Mouse (Mus musculus): ENCODE results near the gene Itga6. TPM values are rescaled to one million over a fixed set of nuclear protein-coding genes. Genes with fewer than 3 reads are reported as not detected.
"Not testable (repeated sequence)": the region's sequence is repeated elsewhere in the genome, so short reads cannot be mapped to it uniquely, and the experiment has no call there.

Itga6 gene
- polyA plus RNA-seq, 1 experiment from 2014 or later: 47.1 TPM

- Histone ChIP-seq H3K4me1 (no peaks in the 10 kb centered on the region), H3K27ac (no peak overlapping the region), H3K27me3 (no peaks in the 10 kb centered on the region), H3K4me2 (no peak overlapping the region), H3K4me3 (replicated peaks) (no peak overlapping the region), H3K9ac (no peak overlapping the region), H3K9me3 (no peaks in the 10 kb centered on the region), H3K36me3 (replicated peaks) (peaks cover 70% of the 10 kb centered on the region)
- no peak for ATAC-seq (ENCODE audit: low FRiP score)
- 94% methylated on average over 8 of the region's 9 CpGs for WGBS
These were observed 97.9 kb downstream of the Itga6 start for GRCm38 (mm10) chr2:71843316-71843715.

DNA sequence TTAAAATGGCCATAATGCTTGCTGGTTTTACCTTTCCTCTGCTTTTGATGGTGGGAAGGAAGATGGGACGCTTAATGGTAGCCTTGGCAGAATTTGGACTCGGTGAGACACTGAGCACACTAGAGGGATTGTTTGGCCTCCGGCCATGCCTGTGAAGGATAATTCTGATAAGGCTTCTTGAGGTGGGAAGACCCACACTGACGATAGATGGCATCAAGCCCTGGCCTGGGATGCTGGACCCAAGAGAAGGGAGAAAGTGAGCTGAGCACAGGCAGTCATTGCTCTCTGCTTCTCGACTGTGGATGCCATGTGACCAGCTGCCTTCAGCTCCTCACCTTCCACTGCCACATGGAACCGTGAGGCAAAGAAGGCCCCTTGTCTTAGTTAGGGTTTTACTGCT, 99.5 kb downstream of the Itga6 start:
- no peak overlapping the region for H3K4me2 ChIP-seq
- no peaks in the 10 kb centered on the region for H3K27me3 ChIP-seq
- H3K36me3 ChIP-seq (replicated peaks): peaks cover 69% of the 10 kb centered on the region
- no peaks in the 10 kb centered on the region for H3K9me3 ChIP-seq
- H3K4me1 ChIP-seq: no peaks in the 10 kb centered on the region
- H3K4me3 ChIP-seq (replicated peaks): no peak overlapping the region
- H3K27ac ChIP-seq: no peak overlapping the region
- H3K9ac ChIP-seq: no peak overlapping the region
- WGBS: 93% methylated on average over 6 of the region's 6 CpGs
- ATAC-seq (ENCODE audit: low FRiP score): no peak

- WGBS: 5% methylated on average over 7 of the region's 8 CpGs
- H3K4me1 ChIP-seq; H3K9ac ChIP-seq; H3K27me3 ChIP-seq; H3K4me2 ChIP-seq; H3K4me3 ChIP-seq (replicated peaks); ATAC-seq (ENCODE audit: low FRiP score); H3K9me3 ChIP-seq; H3K27ac ChIP-seq: not testable (repeated sequence)
- peaks cover 26% of the 10 kb centered on the region for H3K36me3 ChIP-seq (replicated peaks)
These were observed 106.7 kb downstream of the Itga6 start for GRCm38 (mm10) chr2:71852161-71852560.

DNA sequence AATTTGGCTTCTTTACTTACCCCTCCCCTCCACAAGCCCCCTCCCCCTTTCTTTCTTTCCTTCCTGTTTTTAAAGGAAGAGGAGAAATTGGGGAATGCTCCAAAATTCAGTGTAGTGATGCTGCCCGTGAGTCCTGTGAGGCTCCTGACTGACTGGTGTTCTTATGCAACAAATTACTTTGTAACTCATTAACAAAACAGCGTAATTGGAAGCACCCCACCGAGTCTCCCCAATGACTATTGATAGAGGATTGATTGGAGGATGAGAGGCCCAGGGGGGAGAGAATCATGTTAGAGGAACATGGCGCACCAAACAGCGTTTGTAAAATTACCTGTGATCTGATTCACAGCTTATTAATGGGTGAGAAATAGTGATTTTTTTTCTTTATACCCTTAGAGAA, 109.7 kb downstream of the Itga6 start:
- no peak overlapping the region for H3K27ac ChIP-seq
- no peaks in the 10 kb centered on the region for H3K4me1 ChIP-seq
- no peaks in the 10 kb centered on the region for H3K27me3 ChIP-seq
- no peaks in the 10 kb centered on the region for H3K9me3 ChIP-seq
- no peak for ATAC-seq (ENCODE audit: low FRiP score)
- WGBS: 61% methylated on average over 5 of the region's 5 CpGs
- no peak overlapping the region for H3K9ac ChIP-seq
- no peak overlapping the region for H3K4me3 ChIP-seq (replicated peaks)
- no peak overlapping the region for H3K4me2 ChIP-seq
- H3K36me3 ChIP-seq (replicated peaks): peaks cover 10% of the 10 kb centered on the region

DNA sequence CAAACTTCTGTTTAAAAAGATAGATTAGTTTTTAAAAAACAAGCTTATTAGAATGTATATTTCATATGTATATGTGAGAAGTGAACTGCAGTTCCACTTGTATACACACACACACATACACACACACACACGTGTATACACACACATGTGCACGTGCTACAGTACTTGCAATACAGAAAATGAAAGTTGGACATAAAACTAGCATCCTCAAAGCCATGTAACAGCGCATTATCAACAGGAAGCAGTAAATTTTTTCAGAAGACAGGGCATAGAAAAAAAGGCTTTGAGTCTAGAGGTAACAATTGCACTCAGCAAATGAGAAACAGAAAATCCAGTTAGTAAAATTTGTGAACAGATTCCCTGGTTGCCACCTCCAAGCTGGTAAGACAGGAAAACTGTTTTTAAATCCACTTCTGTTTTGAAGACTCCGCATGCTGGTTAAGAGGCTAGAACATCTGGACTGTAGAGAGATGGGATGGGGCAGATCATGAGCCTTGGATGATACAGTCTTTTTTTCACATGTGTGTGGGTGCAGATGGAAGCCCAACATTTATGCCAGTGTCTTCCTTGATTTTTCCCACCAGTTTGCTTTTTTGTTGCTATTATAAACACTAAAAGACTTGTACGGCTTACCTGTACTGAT, 118.2 kb downstream of the Itga6 start:
- Histone ChIP-seq H3K9ac (no peak overlapping the region), H3K4me3 (replicated peaks) (no peak overlapping the region), H3K36me3 (replicated peaks) (no peaks in the 10 kb centered on the region), H3K4me2 (no peak overlapping the region), H3K27me3 (no peaks in the 10 kb centered on the region), H3K27ac (no peak overlapping the region), H3K9me3 (no peaks in the 10 kb centered on the region), H3K4me1 (no peaks in the 10 kb centered on the region)
- WGBS: 90% methylated on average over 5 of the region's 5 CpGs
- no peak for ATAC-seq (ENCODE audit: low FRiP score)

- Histone ChIP-seq H3K27ac (no peak overlapping the region), H3K4me1 (no peaks in the 10 kb centered on the region), H3K4me2 (no peak overlapping the region), H3K9me3 (no peaks in the 10 kb centered on the region), H3K4me3 (replicated peaks) (no peak overlapping the region), H3K9ac (no peak overlapping the region), H3K27me3 (no peaks in the 10 kb centered on the region), H3K36me3 (replicated peaks) (no peaks in the 10 kb centered on the region)
- no peak for ATAC-seq (ENCODE audit: low FRiP score)
- 85% methylated on average over 3 of the region's 3 CpGs for WGBS
These were observed 119.6 kb downstream of the Itga6 start for GRCm38 (mm10) chr2:71865022-71865421.

GRCm38 (mm10) chr2:71865935-71866334, 120.5 kb downstream of the Itga6 start:
- Histone ChIP-seq H3K36me3 (replicated peaks) (no peaks in the 10 kb centered on the region), H3K9ac (no peak overlapping the region), H3K9me3 (no peaks in the 10 kb centered on the region), H3K27me3 (no peaks in the 10 kb centered on the region), H3K27ac (no peak overlapping the region), H3K4me3 (replicated peaks) (no peak overlapping the region), H3K4me1 (no peaks in the 10 kb centered on the region), H3K4me2 (no peak overlapping the region)
- WGBS: 70% methylated on average over 3 of the region's 3 CpGs
- no peak for ATAC-seq (ENCODE audit: low FRiP score)

GRCm38 (mm10) chr2:71866565-71866964, 121.1 kb downstream of the Itga6 start:
- no peak for ATAC-seq (ENCODE audit: low FRiP score)
- Histone ChIP-seq H3K4me3 (replicated peaks) (no peak overlapping the region), H3K27ac (no peak overlapping the region)

DNA sequence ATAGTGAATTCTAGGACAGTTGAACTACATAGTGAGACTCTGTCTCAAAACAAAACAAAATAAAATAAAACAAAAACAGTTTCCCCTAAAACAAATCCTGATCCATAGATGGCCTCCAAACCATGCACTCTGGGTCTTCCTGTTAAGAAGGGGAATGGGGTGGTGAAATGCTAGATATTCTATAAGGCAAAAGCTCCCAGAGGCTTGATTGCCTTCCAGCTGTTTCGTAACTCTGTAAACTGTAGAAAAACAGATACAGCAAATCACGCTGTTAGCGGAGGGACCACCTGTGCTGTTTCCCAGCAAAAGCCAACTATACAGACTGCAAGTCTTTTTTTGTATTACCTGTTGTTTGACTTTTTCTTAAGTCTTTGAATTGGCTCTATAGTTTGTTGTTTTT, 121.6 kb downstream of the Itga6 start:
- Histone ChIP-seq H3K4me1 (no peaks in the 10 kb centered on the region), H3K27ac (no peak overlapping the region), H3K27me3 (no peaks in the 10 kb centered on the region), H3K4me2 (no peak overlapping the region), H3K9me3 (no peaks in the 10 kb centered on the region), H3K36me3 (replicated peaks) (no peaks in the 10 kb centered on the region), H3K9ac (no peak overlapping the region), H3K4me3 (replicated peaks) (no peak overlapping the region)
- WGBS: 79% methylated on average over 3 of the region's 3 CpGs
- ATAC-seq (ENCODE audit: low FRiP score): no peak

More at GRCm38 (mm10) chr2:71866565-71866964, 121.1 kb downstream of the Itga6 start:
- H3K9me3 ChIP-seq: no peaks in the 10 kb centered on the region
- H3K36me3 ChIP-seq (replicated peaks): no peaks in the 10 kb centered on the region
- H3K9ac ChIP-seq: no peak overlapping the region
- no peaks in the 10 kb centered on the region for H3K27me3 ChIP-seq
- 68% methylated on average over 1 of the region's 1 CpGs for WGBS
- H3K4me1 ChIP-seq: no peaks in the 10 kb centered on the region
- no peak overlapping the region for H3K4me2 ChIP-seq

DNA sequence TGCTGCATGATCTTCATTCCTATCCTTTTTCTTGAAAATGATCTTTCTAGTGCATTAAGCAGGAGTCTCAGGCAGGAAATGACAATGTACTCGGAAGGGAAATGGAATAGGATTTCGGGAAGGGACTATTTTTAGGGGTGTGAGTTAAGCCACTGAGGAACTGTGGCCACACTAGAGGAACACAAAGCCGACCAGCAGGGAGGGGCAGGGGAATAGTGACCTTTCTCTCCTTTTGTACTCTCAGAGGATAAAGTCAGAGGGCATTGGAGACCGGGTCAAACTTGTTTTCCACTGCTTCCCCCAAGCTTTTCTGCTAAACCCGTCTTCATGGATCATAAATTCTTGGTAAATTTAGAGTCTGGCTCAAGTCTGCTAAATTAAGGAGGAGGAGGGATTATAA, 122.1 kb downstream of the Itga6 start:
- H3K27ac ChIP-seq: no peak overlapping the region
- no peak overlapping the region for H3K4me3 ChIP-seq (replicated peaks)
- WGBS: 10% methylated on average over 5 of the region's 5 CpGs
- H3K36me3 ChIP-seq (replicated peaks): no peaks in the 10 kb centered on the region
- no peak overlapping the region for H3K4me2 ChIP-seq
- H3K9ac ChIP-seq: no peak overlapping the region
- no peak for ATAC-seq (ENCODE audit: low FRiP score)
- H3K27me3 ChIP-seq: no peaks in the 10 kb centered on the region
- H3K9me3 ChIP-seq: no peaks in the 10 kb centered on the region
- H3K4me1 ChIP-seq: 0 out of 2 replicates have a peak, but pooled peaks cover under 1% of the 10 kb centered on the region

DNA sequence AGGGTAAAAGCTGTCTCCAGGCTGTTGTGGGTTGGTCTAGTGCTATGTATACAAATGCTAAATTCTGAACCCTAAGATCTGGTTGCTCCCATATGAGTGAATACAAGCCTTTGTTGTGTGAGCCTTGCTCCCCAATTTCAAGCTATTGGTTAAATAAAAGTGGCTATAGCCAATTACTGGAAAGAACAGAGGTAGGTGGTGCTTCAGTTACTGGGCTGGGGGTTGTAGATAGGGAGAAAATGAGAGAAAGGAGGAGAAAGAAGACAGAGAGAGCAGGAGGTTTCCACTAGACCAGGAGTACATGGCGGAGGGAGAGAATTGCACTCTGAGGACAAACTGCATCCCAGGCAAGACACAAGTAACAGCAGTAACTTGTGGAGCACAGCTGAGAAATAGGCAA, 122.8 kb downstream of the Itga6 start:
- Histone ChIP-seq H3K9me3 (no peaks in the 10 kb centered on the region), H3K27ac (no peak overlapping the region), H3K36me3 (replicated peaks) (no peaks in the 10 kb centered on the region), H3K4me2 (no peak overlapping the region), H3K9ac (no peak overlapping the region), H3K27me3 (no peaks in the 10 kb centered on the region), H3K4me1 (peaks cover 3% of the 10 kb centered on the region; the same call in 1 of the 2 replicates), H3K4me3 (replicated peaks) (no peak overlapping the region)
- WGBS: 96% methylated on average over 1 of the region's 1 CpGs
- ATAC-seq (ENCODE audit: low FRiP score): no peak

- Histone ChIP-seq H3K4me3 (replicated peaks) (peak overlapping the region; percentile 58; the same call in 1 of the 2 replicates), H3K27me3 (peaks cover 6% of the 10 kb centered on the region; the same call in 1 of the 2 replicates), H3K36me3 (replicated peaks) (no peaks in the 10 kb centered on the region), H3K27ac (no peak overlapping the region), H3K4me1 (peaks cover 20% of the 10 kb centered on the region), H3K9me3 (no peaks in the 10 kb centered on the region), H3K9ac (no peak overlapping the region), H3K4me2 (peak overlapping the region; percentile 90)
- no peak for ATAC-seq (ENCODE audit: low FRiP score)
- 80% methylated on average over 10 of the region's 10 CpGs for WGBS
These were observed 126.7 kb downstream of the Itga6 start for GRCm38 (mm10) chr2:71872141-71872540.

GRCm38 (mm10) chr2:71872801-71873443, 127.5 kb downstream of the Itga6 start, which contains the start of gene Pdk1:
Gene Pdk1, plus strand, starts transcription at chr2:71873224.
- peak; percentile 98 for ATAC-seq (ENCODE audit: low FRiP score)
- H3K4me2 ChIP-seq: peak within 1 kb of the TSS; percentile 90
- peak within 1 kb of the TSS; percentile 75 for H3K27ac ChIP-seq

More at GRCm38 (mm10) chr2:71872801-71873443, 127.5 kb downstream of the Itga6 start, which contains the start of gene Pdk1:
- under 1% methylated on average over 43 of the region's 55 CpGs for WGBS
- no peaks in the 10 kb centered on the region for H3K36me3 ChIP-seq (replicated peaks)
- H3K9me3 ChIP-seq: no peaks in the 10 kb centered on the region
- peaks cover 20% of the 10 kb centered on the region for H3K4me1 ChIP-seq
- H3K9ac ChIP-seq: peak within 1 kb of the TSS; percentile 70
- H3K27me3 ChIP-seq: peaks cover 6% of the 10 kb centered on the region; the same call in 1 of the 2 replicates
- H3K4me3 ChIP-seq (replicated peaks): peak within 1 kb of the TSS; percentile 58
